Mouse (Mus musculus) neural tube, embryonic 14.5 days (tissue): ENCODE results near the gene Vsig2. TPM values are rescaled to one million over a fixed set of nuclear protein-coding genes. Genes with fewer than 3 reads are reported as not detected.

ENCODE experiments used
- ATAC-seq: fragments of 200-750 bp; cut with Nextera tagmentation; 2 replicates; pipeline ENCODE4 v1.8.0; 2017; ENCODE audit warnings: low read depth, mild to moderate bottlenecking, moderate TSS enrichment, moderate library complexity
- H3K27ac ChIP-seq: fragments of 300-500 bp; sonication (generic); 2 replicates; pipeline ENCODE4 v1.5.1; 2014; ENCODE audit warnings: low read depth, mild to moderate bottlenecking, control low read depth, low read length, moderate library complexity, mixed read lengths
- H3K27me3 ChIP-seq: fragments of 300-500 bp; sonication (generic); 2 replicates; pipeline ENCODE4 v1.6.1; 2014; ENCODE audit warnings: low read length; ENCODE audit not compliant: control insufficient read depth, insufficient read depth
- H3K36me3 ChIP-seq: fragments of 300-500 bp; sonication (generic); 2 replicates; pipeline ENCODE4 v1.6.1; 2014; ENCODE audit warnings: low read length, mixed read lengths; ENCODE audit not compliant: control insufficient read depth, insufficient read depth
- H3K4me1 ChIP-seq: fragments of 300-500 bp; sonication (generic); 2 replicates; pipeline ENCODE4 v1.6.1; 2014; ENCODE audit warnings: low read length; ENCODE audit not compliant: control insufficient read depth, insufficient read depth
- H3K4me2 ChIP-seq: fragments of 300-500 bp; sonication (generic); 2 replicates; pipeline ENCODE4 v1.6.1; 2014; ENCODE audit warnings: mild to moderate bottlenecking, low read depth, low read length, control low read depth
- H3K4me3 ChIP-seq: fragments of 300-500 bp; sonication (generic); 2 replicates; pipeline ENCODE4 v1.5.1; 2014; ENCODE audit warnings: low read depth, low read length, control low read depth, mixed read lengths
- H3K9ac ChIP-seq: fragments of 300-500 bp; sonication (generic); replicated peaks from 2 replicates; pipeline ENCODE4 v1.6.1; 2014; ENCODE audit warnings: low read depth, mild to moderate bottlenecking, control low read depth, low read length, mixed read lengths
- H3K9me3 ChIP-seq: fragments of 300-500 bp; sonication (generic); 2 replicates; pipeline ENCODE4 v1.6.1; 2016; ENCODE audit warnings: low read length; ENCODE audit not compliant: control insufficient read depth
- WGBS: fragments of 180-500 bp; shearing (Covaris S2); extraction: QIAGEN DNeasy Blood & Tissue Kit; methylation state at CpG from one replicate; pipeline ENCODE4 v1.1.7; 2014; 5-methylcytosine and 5-hydroxymethylcytosine counted together
- polyA plus RNA-seq: library from polyadenylated mRNA; unstranded; fragments of >200 nt; fragmentation: Nextera tagmentation; extraction: Ambion mirVana; gene quantifications from 2 replicates; pipeline ENCODE4 v1.2.1, GENCODE M21; 2014

The Vsig2 gene
- polyA plus RNA-seq, 1 experiment from 2014 or later: 0.76 TPM

- no peak overlapping the region for H3K27ac ChIP-seq
- H3K4me1 ChIP-seq: peaks cover 9% of the 10 kb centered on the region
- 88% methylated on average over 1 of the region's 1 CpGs for WGBS
- no peak for ATAC-seq
- H3K27me3 ChIP-seq: peaks cover 20% of the 10 kb centered on the region
- H3K4me2 ChIP-seq: no peak overlapping the region
- no peak overlapping the region for H3K4me3 ChIP-seq
- H3K36me3 ChIP-seq: no peaks in the 10 kb centered on the region
- H3K9ac ChIP-seq: no peak overlapping the region
- no peaks in the 10 kb centered on the region for H3K9me3 ChIP-seq
These were observed 15.2 kb downstream of the Vsig2 start for GRCm38 (mm10) chr9:37554279-37554678.

GRCm38 (mm10) chr9:37554838-37555748, 16.0 kb downstream of the Vsig2 start, which contains the start of gene Siae:
TSS of gene Siae (plus strand) at chr9:37555698.
- peaks cover 19% of the 10 kb centered on the region for H3K27me3 ChIP-seq
- H3K9me3 ChIP-seq: no peaks in the 10 kb centered on the region
- no peak within 1 kb of the TSS for H3K4me2 ChIP-seq
- no peak within 1 kb of the TSS for H3K9ac ChIP-seq
- peaks cover 9% of the 10 kb centered on the region for H3K4me1 ChIP-seq
- whole genome bisulfite sequencing: 25% methylated on average over 7 of the region's 7 CpGs
- H3K36me3 ChIP-seq: no peaks in the 10 kb centered on the region
- no peak within 1 kb of the TSS for H3K4me3 ChIP-seq
- H3K27ac ChIP-seq: no peak within 1 kb of the TSS
- ATAC-seq: no peak

GRCm38 (mm10) chr9:37556366-37556765, 17.3 kb downstream of the Vsig2 start:
- ATAC-seq: no peak
- Histone ChIP-seq H3K9me3 (no peaks in the 10 kb centered on the region), H3K27me3 (peaks cover 9% of the 10 kb centered on the region; the same call in 1 of the 2 replicates), H3K4me3 (no peak overlapping the region), H3K27ac (no peak overlapping the region), H3K36me3 (no peaks in the 10 kb centered on the region), H3K9ac (no peak overlapping the region), H3K4me2 (no peak overlapping the region), H3K4me1 (peaks cover 9% of the 10 kb centered on the region)
- 83% methylated on average over 3 of the region's 3 CpGs for WGBS

GRCm38 (mm10) chr9:37560617-37561016, 21.6 kb downstream of the Vsig2 start:
- Histone ChIP-seq H3K4me3 (no peak overlapping the region), H3K9me3 (no peaks in the 10 kb centered on the region), H3K4me1 (no peaks in the 10 kb centered on the region), H3K27ac (no peak overlapping the region), H3K4me2 (no peak overlapping the region), H3K9ac (no peak overlapping the region), H3K27me3 (no peaks in the 10 kb centered on the region), H3K36me3 (no peaks in the 10 kb centered on the region)
- ATAC-seq: no peak
- 86% methylated on average over 2 of the region's 2 CpGs for WGBS

- Histone ChIP-seq H3K27ac (no peak overlapping the region), H3K9me3 (no peaks in the 10 kb centered on the region), H3K27me3 (no peaks in the 10 kb centered on the region), H3K36me3 (no peaks in the 10 kb centered on the region), H3K4me1 (peaks cover 7% of the 10 kb centered on the region; the same call in 1 of the 2 replicates), H3K9ac (no peak overlapping the region), H3K4me3 (no peak overlapping the region), H3K4me2 (no peak overlapping the region)
- 60% methylated on average over 1 of the region's 1 CpGs for WGBS
- no peak for ATAC-seq
These were observed 24.8 kb downstream of the Vsig2 start for GRCm38 (mm10) chr9:37563805-37564204.

GRCm38 (mm10) chr9:37567019-37567418, 28.0 kb downstream of the Vsig2 start:
- WGBS: 94% methylated on average over 2 of the region's 2 CpGs
- H3K4me3 ChIP-seq: no peak overlapping the region
- no peaks in the 10 kb centered on the region for H3K9me3 ChIP-seq
- peaks cover 7% of the 10 kb centered on the region; the same call in 1 of the 2 replicates for H3K4me1 ChIP-seq
- H3K27ac ChIP-seq: no peak overlapping the region
- H3K9ac ChIP-seq: no peak overlapping the region
- no peaks in the 10 kb centered on the region for H3K36me3 ChIP-seq
- no peaks in the 10 kb centered on the region for H3K27me3 ChIP-seq
- ATAC-seq: no peak
- no peak overlapping the region for H3K4me2 ChIP-seq

GRCm38 (mm10) chr9:37567454-37567853, 28.4 kb downstream of the Vsig2 start:
- Histone ChIP-seq H3K27me3 (no peaks in the 10 kb centered on the region), H3K4me1 (peaks cover 7% of the 10 kb centered on the region; the same call in 1 of the 2 replicates), H3K27ac (no peak overlapping the region), H3K36me3 (no peaks in the 10 kb centered on the region), H3K4me3 (no peak overlapping the region), H3K9ac (no peak overlapping the region), H3K4me2 (no peak overlapping the region), H3K9me3 (no peaks in the 10 kb centered on the region)
- 26% methylated on average over 5 of the region's 5 CpGs for WGBS
- peak; percentile 56; the same call in 1 of the 2 replicates for ATAC-seq

GRCm38 (mm10) chr9:37567892-37568604, 29.0 kb downstream of the Vsig2 start:
- Histone ChIP-seq H3K27ac (no peak overlapping the region), H3K4me2 (no peak overlapping the region), H3K36me3 (no peaks in the 10 kb centered on the region), H3K9me3 (no peaks in the 10 kb centered on the region), H3K27me3 (no peaks in the 10 kb centered on the region), H3K4me3 (no peak overlapping the region), H3K4me1 (peaks cover 7% of the 10 kb centered on the region; the same call in 1 of the 2 replicates), H3K9ac (0 out of 2 replicates have a peak overlapping the region, but pooled peaks have one; percentile 11)
- 0 out of 2 replicates have a peak, but pooled peaks have one; percentile 18 for ATAC-seq
- 25% methylated on average over 15 of the region's 15 CpGs for WGBS
